Mouse (Mus musculus) stomach, embryonic 15.5 days (tissue): ENCODE measurements at regions not wholly inside any gene's neighbourhood (a gene's known extent, or its start where the extent isn't known, plus 50 kb on each side); places are given as distances from the start of the nearest gene placed in this dataset.

Experiments
- ATAC-seq: fragments of 200-750 bp; cut with Nextera tagmentation; 2 replicates; pipeline ENCODE4 v1.8.0; 2017; ENCODE audit warnings: low read depth, moderate number of reproducible peaks, moderate TSS enrichment; ENCODE audit not compliant: insufficient read depth, low FRiP score
- H3K27ac ChIP-seq: fragments of 300-500 bp; sonication (generic); 2 replicates; pipeline ENCODE4 v1.5.1; 2015; ENCODE audit warnings: mild to moderate bottlenecking, inconsistent platforms
- H3K27me3 ChIP-seq: fragments of 300-500 bp; sonication (generic); replicated peaks from 2 replicates; pipeline ENCODE4 v1.6.1; 2015; ENCODE audit warnings: inconsistent platforms
- H3K36me3 ChIP-seq: fragments of 300-500 bp; sonication (generic); 2 replicates; pipeline ENCODE4 v1.6.1; 2015; ENCODE audit warnings: inconsistent platforms
- H3K4me1 ChIP-seq: fragments of 300-500 bp; sonication (generic); 2 replicates; pipeline ENCODE4 v1.6.1; 2015; ENCODE audit warnings: inconsistent platforms
- H3K4me2 ChIP-seq: fragments of 300-500 bp; sonication (generic); 2 replicates; pipeline ENCODE4 v1.6.1; 2015; ENCODE audit warnings: mild to moderate bottlenecking, inconsistent platforms
- H3K4me3 ChIP-seq: fragments of 300-500 bp; sonication (generic); replicated peaks from 2 replicates; pipeline ENCODE4 v1.5.1; 2015; ENCODE audit warnings: inconsistent platforms
- H3K9ac ChIP-seq: fragments of 300-500 bp; sonication (generic); 2 replicates; pipeline ENCODE4 v1.6.1; 2015; ENCODE audit warnings: inconsistent platforms
- H3K9me3 ChIP-seq: fragments of 300-500 bp; sonication (generic); 2 replicates; pipeline ENCODE4 v1.6.1; 2016; ENCODE audit warnings: inconsistent platforms
- WGBS: fragments of 180-500 bp; shearing (Covaris S2); methylation state at CpG from one replicate; pipeline ENCODE4 v1.1.7; 2015; 5-methylcytosine and 5-hydroxymethylcytosine counted together

GRCm38 (mm10) chr3:64898610-64899009 is 54.0 kb upstream of the Vmn2r7 start:
- ATAC-seq, result no peak
- H3K4me2 ChIP-seq, result no peak overlapping the region
- H3K4me3 ChIP-seq, result no peak overlapping the region
- 60% methylated on average over 2 of the region's 2 CpGs for WGBS
- H3K9me3 ChIP-seq, result no peaks in the 10 kb centered on the region
- no peaks in the 10 kb centered on the region for H3K27me3 ChIP-seq
- H3K36me3 ChIP-seq, result no peaks in the 10 kb centered on the region
- H3K4me1 ChIP-seq, result no peaks in the 10 kb centered on the region
- no peak overlapping the region for H3K27ac ChIP-seq
- H3K9ac ChIP-seq, result no peak overlapping the region

- H3K4me3 ChIP-seq, result no peak overlapping the region
- ATAC-seq, result 0 out of 2 replicates have a peak, but pooled peaks have one; percentile 39
- 32% methylated on average over 2 of the region's 2 CpGs for WGBS
- no peak overlapping the region for H3K27ac ChIP-seq
- no peaks in the 10 kb centered on the region for H3K9me3 ChIP-seq
- no peaks in the 10 kb centered on the region for H3K36me3 ChIP-seq
- no peak overlapping the region for H3K4me2 ChIP-seq
- H3K27me3 ChIP-seq, result no peaks in the 10 kb centered on the region
- H3K9ac ChIP-seq, result no peak overlapping the region
- no peaks in the 10 kb centered on the region for H3K4me1 ChIP-seq
These were observed 56.8 kb upstream of the Vmn2r7 start for GRCm38 (mm10) chr3:64901317-64901892.

DNA sequence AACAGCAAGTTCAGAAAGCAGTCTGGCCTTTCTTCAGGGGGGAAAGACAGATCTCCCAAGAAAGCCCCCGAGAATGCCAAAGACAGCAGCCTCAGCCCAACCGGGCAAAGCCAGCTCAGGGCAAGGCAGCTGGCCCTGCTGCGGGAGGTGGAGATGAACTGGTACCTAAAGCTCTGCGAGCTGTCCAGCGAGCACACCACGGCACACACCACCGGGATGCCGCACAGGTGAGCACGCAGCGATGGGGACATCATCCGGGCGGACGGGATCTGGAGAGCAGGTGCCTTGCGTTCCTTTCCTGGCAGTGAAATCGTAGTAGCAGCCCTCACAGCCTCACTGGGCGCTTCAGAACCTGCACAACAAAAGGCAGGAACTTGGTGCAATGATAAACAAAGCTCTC is 104.7 kb upstream of the Vmn2r7 start:
- no peaks in the 10 kb centered on the region for H3K36me3 ChIP-seq
- H3K4me1 ChIP-seq, result peaks cover 3% of the 10 kb centered on the region; the same call in 1 of the 2 replicates
- no peak overlapping the region for H3K27ac ChIP-seq
- H3K27me3 ChIP-seq, result 0 out of 2 replicates have a peak, but pooled peaks cover 6% of the 10 kb centered on the region
- H3K4me2 ChIP-seq, result no peak overlapping the region
- H3K4me3 ChIP-seq, result no peak overlapping the region
- H3K9me3 ChIP-seq, result no peaks in the 10 kb centered on the region
- 14% methylated on average over 16 of the region's 16 CpGs for WGBS
- no peak for ATAC-seq
- no peak overlapping the region for H3K9ac ChIP-seq

DNA sequence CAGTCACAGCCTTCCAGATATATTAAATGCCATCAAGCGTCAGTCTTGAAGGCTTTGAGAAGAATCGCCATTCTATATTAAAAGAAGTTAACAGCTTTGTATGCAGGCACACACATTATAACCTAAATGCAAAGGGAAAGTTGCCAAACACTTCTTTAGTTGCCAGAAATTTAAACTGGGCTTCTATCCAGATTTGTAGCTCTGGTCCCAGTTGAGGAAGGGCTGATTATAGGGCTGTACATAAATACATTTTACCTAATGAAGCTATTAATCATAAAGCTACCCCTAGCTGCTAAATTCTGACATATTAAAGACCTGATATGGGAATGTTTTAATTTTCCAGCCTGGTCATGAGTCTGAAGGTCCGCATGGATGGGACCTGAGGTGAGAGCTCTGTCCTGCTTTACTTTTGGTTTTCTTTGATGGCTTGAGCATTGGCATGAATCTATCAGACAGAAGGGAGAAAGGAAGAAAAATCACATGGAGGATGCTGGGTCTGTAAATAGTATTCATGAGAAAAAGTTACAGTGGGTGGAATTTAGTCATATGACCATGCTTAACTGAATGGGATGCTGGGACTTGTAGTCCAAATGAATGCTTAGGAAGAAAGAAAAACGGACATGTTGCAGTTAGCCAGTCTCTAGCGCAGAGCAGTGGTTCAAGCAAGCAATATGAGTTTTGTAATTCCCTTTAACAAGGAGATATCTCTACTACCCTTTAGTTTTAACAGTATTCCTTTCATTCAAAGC is 120.3 kb upstream of the Vmn2r7 start:
- no peak for ATAC-seq
- Histone ChIP-seq H3K4me3 (no peak overlapping the region), H3K4me2 (no peak overlapping the region), H3K9me3 (no peaks in the 10 kb centered on the region), H3K27ac (no peak overlapping the region), H3K9ac (no peak overlapping the region), H3K27me3 (no peaks in the 10 kb centered on the region), H3K36me3 (no peaks in the 10 kb centered on the region), H3K4me1 (no peaks in the 10 kb centered on the region)
- WGBS, result 72% methylated on average over 5 of the region's 5 CpGs

DNA sequence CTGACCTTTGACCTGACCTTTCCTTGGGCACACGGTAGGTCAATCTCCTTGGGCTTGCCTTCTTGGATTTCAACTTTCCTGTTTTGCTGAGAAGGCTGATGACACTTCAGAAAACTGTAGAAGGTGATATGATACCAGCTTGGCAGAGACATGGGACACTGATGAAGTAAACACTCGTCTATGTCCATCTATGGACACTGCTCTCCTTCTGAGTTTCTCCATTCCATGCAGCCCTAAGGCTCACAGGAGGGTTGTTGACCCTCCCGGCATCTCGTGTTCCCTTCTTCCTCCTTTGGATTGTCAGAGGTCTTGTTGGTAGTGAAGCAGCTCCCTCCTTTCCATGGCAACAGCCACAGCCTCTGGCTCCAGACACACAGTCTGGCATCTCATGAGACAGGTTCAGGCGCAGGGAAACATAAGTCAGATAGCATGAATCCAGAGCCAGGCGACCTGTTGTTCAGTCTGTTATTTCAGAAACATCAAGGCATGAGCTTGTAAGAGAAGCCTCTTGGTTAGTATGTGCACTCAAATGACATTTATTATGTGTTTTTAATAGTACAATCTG is 120.9 kb upstream of the Vmn2r7 start:
- Histone ChIP-seq H3K4me1 (no peaks in the 10 kb centered on the region), H3K9me3 (no peaks in the 10 kb centered on the region), H3K4me2 (no peak overlapping the region), H3K36me3 (no peaks in the 10 kb centered on the region), H3K27ac (no peak overlapping the region), H3K27me3 (no peaks in the 10 kb centered on the region), H3K4me3 (no peak overlapping the region), H3K9ac (no peak overlapping the region)
- 69% methylated on average over 6 of the region's 6 CpGs for WGBS
- ATAC-seq, result no peak

DNA sequence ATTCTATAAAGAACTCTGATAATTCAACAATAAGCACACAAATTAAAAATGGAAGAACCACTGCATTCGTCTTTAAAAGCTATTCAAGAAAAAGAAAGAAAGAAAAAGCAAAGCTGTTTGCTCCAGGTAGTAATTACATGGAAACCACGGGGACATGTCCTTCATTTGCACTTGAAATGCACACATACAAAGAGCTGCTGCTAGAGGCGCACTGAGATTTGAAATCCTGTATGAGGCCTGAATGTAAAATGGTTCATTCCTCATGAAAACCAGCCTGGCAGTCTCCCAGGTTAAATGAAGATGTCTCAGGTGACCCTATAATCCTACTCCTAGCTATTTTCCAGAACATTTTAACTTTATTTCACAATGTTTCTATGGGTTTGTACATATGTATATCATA is 123.7 kb upstream of the Vmn2r7 start:
- no peak overlapping the region for H3K27ac ChIP-seq
- no peaks in the 10 kb centered on the region for H3K36me3 ChIP-seq
- no peak overlapping the region for H3K9ac ChIP-seq
- no peaks in the 10 kb centered on the region for H3K4me1 ChIP-seq
- no peaks in the 10 kb centered on the region for H3K27me3 ChIP-seq
- no peaks in the 10 kb centered on the region for H3K9me3 ChIP-seq
- no peak overlapping the region for H3K4me2 ChIP-seq
- WGBS, result 68% methylated on average over 3 of the region's 3 CpGs
- no peak overlapping the region for H3K4me3 ChIP-seq
- ATAC-seq, result no peak

GRCm38 (mm10) chr3:64984369-64984768 is 124.8 kb upstream of the Kcnab1 start:
- WGBS, result 32% methylated on average over 2 of the region's 2 CpGs
- Histone ChIP-seq H3K4me2 (no peak overlapping the region), H3K9me3 (no peaks in the 10 kb centered on the region), H3K36me3 (no peaks in the 10 kb centered on the region), H3K9ac (no peak overlapping the region), H3K27ac (no peak overlapping the region), H3K27me3 (no peaks in the 10 kb centered on the region), H3K4me3 (no peak overlapping the region), H3K4me1 (no peaks in the 10 kb centered on the region)
- ATAC-seq, result no peak

DNA sequence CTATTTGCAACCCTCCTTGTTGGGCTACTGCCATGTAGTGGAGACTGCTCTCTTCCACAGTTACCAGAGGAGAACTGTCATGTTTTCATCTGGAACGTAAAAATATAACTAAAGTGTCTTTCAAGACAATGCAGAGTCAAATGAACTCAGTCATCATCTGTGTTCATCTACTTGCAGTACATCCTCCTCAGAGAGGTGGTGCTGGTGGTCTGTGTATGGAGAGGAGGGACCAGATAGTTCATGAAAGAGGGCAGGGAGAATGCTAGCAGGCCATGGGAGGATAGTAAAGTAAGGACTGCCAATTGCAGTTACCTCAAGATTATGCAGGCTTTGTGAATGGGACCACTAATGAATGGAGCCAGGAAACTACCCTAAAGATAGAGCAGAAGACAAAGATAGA is 121.5 kb upstream of the Kcnab1 start:
- H3K4me1 ChIP-seq, result no peaks in the 10 kb centered on the region
- H3K27ac ChIP-seq, result no peak overlapping the region
- H3K36me3 ChIP-seq, result no peaks in the 10 kb centered on the region
- 74% methylated on average over 1 of the region's 1 CpGs for WGBS
- H3K27me3 ChIP-seq, result no peaks in the 10 kb centered on the region
- no peak for ATAC-seq
- no peak overlapping the region for H3K4me2 ChIP-seq
- no peak overlapping the region for H3K4me3 ChIP-seq
- no peak overlapping the region for H3K9ac ChIP-seq
- H3K9me3 ChIP-seq, result no peaks in the 10 kb centered on the region

DNA sequence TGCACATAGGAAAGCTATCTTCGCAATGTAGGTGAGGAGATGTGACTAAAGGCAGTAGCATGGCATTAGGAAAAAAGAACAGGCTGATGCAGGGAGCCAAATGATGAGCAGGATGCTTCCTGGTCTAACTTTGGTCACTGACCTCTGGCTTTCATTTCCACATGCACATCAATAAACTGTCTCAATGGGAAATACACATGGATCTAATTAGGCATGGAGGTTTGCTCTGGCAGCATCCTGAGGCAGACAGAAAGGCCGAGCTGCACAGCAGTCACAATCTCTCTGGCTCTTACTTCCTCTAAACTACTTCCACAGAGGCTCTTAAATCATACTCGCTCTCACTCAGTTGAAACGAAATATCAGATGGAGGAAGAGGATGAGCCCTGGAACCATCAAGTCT is 112.7 kb upstream of the Kcnab1 start:
- H3K4me3 ChIP-seq, result no peak overlapping the region
- ATAC-seq, result no peak
- no peak overlapping the region for H3K4me2 ChIP-seq
- WGBS, result 72% methylated on average over 4 of the region's 4 CpGs
- H3K27me3 ChIP-seq, result no peaks in the 10 kb centered on the region
- H3K9me3 ChIP-seq, result no peaks in the 10 kb centered on the region
- H3K4me1 ChIP-seq, result no peaks in the 10 kb centered on the region
- no peak overlapping the region for H3K27ac ChIP-seq
- no peak overlapping the region for H3K9ac ChIP-seq
- no peaks in the 10 kb centered on the region for H3K36me3 ChIP-seq

GRCm38 (mm10) chr3:64997552-64997951 is 111.6 kb upstream of the Kcnab1 start:
- no peak overlapping the region for H3K4me3 ChIP-seq
- no peak for ATAC-seq
- no peak overlapping the region for H3K9ac ChIP-seq
- no peak overlapping the region for H3K4me2 ChIP-seq
- H3K36me3 ChIP-seq, result no peaks in the 10 kb centered on the region
- no peak overlapping the region for H3K27ac ChIP-seq
- H3K9me3 ChIP-seq, result no peaks in the 10 kb centered on the region
- H3K4me1 ChIP-seq, result no peaks in the 10 kb centered on the region
- no peaks in the 10 kb centered on the region for H3K27me3 ChIP-seq

GRCm38 (mm10) chr3:65001131-65001530 is 108.1 kb upstream of the Kcnab1 start:
- Histone ChIP-seq H3K4me2 (no peak overlapping the region), H3K27me3 (no peaks in the 10 kb centered on the region), H3K9ac (no peak overlapping the region), H3K9me3 (no peaks in the 10 kb centered on the region), H3K36me3 (no peaks in the 10 kb centered on the region), H3K27ac (no peak overlapping the region), H3K4me1 (no peaks in the 10 kb centered on the region), H3K4me3 (no peak overlapping the region)
- 44% methylated on average over 4 of the region's 4 CpGs for WGBS
- no peak for ATAC-seq

DNA sequence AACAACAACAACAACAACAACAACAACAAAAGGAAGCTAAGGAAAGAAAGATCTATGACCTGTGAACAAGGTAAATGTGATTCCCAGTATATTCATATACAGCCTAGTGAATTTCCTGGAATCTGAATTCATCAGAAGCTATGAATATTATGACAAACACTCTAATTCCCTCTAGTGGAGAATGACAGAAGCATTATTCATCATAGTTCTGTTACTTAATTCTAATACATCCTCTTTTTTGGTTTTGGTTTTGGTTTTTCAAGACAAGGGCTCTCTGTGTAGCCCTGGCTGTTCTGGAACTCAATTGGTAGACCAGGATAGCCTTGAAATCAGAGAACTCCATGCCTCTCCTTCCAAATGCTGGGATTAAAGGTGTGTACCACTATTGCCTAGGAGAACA is 106.6 kb upstream of the Kcnab1 start:
- no peak overlapping the region for H3K9ac ChIP-seq
- H3K27ac ChIP-seq, result no peak overlapping the region
- H3K9me3 ChIP-seq, result no peaks in the 10 kb centered on the region
- no peaks in the 10 kb centered on the region for H3K36me3 ChIP-seq
- ATAC-seq, result no peak
- no peaks in the 10 kb centered on the region for H3K4me1 ChIP-seq
- no peak overlapping the region for H3K4me2 ChIP-seq
- no peak overlapping the region for H3K4me3 ChIP-seq
- no peaks in the 10 kb centered on the region for H3K27me3 ChIP-seq
